Mouse (Mus musculus): ENCODE results near the gene Abhd15.
A peak's percentile ranks its signal among the peaks of the same experiment; 100 is the strongest.

- TF ChIP-seq CTCF (IDR thresholded peaks at IDR 0.05; ENCODE audit: low read depth) (peak; percentile 83), EP300 (IDR thresholded peaks at IDR 0.05; ENCODE audit: low read depth) (peak; percentile 68)
These were observed 6.6 kb upstream of the Abhd15 start for GRCm38 (mm10) chr11:77508068-77509021.

Data from heart, postnatal 0 days (tissue).